Mouse (Mus musculus) stomach, postnatal 0 days (tissue): ENCODE data around the gene Tmem178b. TPM values are rescaled to one million over a fixed set of nuclear protein-coding genes. Genes with fewer than 3 reads are reported as not detected.

Source experiments
- ATAC-seq: fragments of 200-750 bp; cut with Nextera tagmentation; 2 replicates; pipeline ENCODE4 v1.8.0; 2017; ENCODE audit not compliant: low FRiP score, low TSS enrichment
- DNase-seq: peaks from one replicate; pipeline ENCODE4 v3.0.0-alpha.2; 2016; ENCODE audit warnings: low spot score
- H3K27ac ChIP-seq: fragments of 300-500 bp; sonication (generic); replicated peaks from 2 replicates; pipeline ENCODE4 v1.5.1; 2014; ENCODE audit warnings: mild to moderate bottlenecking, control low read depth
- H3K27me3 ChIP-seq: fragments of 300-500 bp; sonication (generic); 2 replicates; pipeline ENCODE4 v1.6.1; 2014; ENCODE audit warnings: low read length; ENCODE audit not compliant: control insufficient read depth, insufficient read depth
- H3K36me3 ChIP-seq: fragments of 300-500 bp; sonication (generic); 2 replicates; pipeline ENCODE4 v1.6.1; 2014; ENCODE audit warnings: low read length, mixed read lengths; ENCODE audit not compliant: control insufficient read depth, insufficient read depth
- H3K4me1 ChIP-seq: fragments of 300-500 bp; sonication (generic); replicated peaks from 2 replicates; pipeline ENCODE4 v1.6.1; 2014; ENCODE audit warnings: antibody characterized with exemption; ENCODE audit not compliant: control insufficient read depth, insufficient read depth
- H3K4me2 ChIP-seq: fragments of 300-500 bp; sonication (generic); replicated peaks from 2 replicates; pipeline ENCODE4 v1.6.1; 2014; ENCODE audit warnings: low read depth, mild to moderate bottlenecking, control low read depth, moderate library complexity
- H3K4me3 ChIP-seq: fragments of 300-500 bp; sonication (generic); 2 replicates; pipeline ENCODE4 v1.5.1; 2014; ENCODE audit warnings: low read depth, low read length, control low read depth
- H3K9ac ChIP-seq: fragments of 300-500 bp; sonication (generic); 2 replicates; pipeline ENCODE4 v1.6.1; 2014; ENCODE audit warnings: mild to moderate bottlenecking, low read length, control low read depth, mixed read lengths
- H3K9me3 ChIP-seq: fragments of 300-500 bp; sonication (generic); 2 replicates; pipeline ENCODE4 v1.6.1; 2016; ENCODE audit warnings: low read length; ENCODE audit not compliant: control insufficient read depth
- CTCF ChIP-seq: IDR thresholded peaks from 2 replicates; pipeline ENCODE4 v1.5.1; 2016; ENCODE audit warnings: antibody characterized with exemption, low read depth, mild to moderate bottlenecking, moderate library complexity
- EP300 ChIP-seq: optimal IDR thresholded peaks from 2 replicates; pipeline ENCODE3; 2016; ENCODE audit warnings: antibody characterized with exemption
- WGBS: fragments of 180-500 bp; shearing (Covaris S2); extraction: QIAGEN DNeasy Blood & Tissue Kit; methylation state at CpG from one replicate; pipeline ENCODE4 v1.1.7; 2014; 5-methylcytosine and 5-hydroxymethylcytosine counted together
- polyA plus RNA-seq: library from polyadenylated mRNA; unstranded; fragments of >200 nt; fragmentation: Nextera tagmentation; extraction: Ambion mirVana; gene quantifications from 2 replicates; pipeline ENCODE4 v1.2.1, GENCODE M21; 2015

Tmem178b gene
- polyA plus RNA-seq, 1 experiment from 2014 or later = 0.67 TPM

- Histone ChIP-seq H3K9ac (no peak overlapping the region), H3K36me3 (no peaks in the 10 kb centered on the region), H3K4me2 (no peak overlapping the region), H3K4me3 (no peak overlapping the region), H3K9me3 (no peaks in the 10 kb centered on the region), H3K27me3 (no peaks in the 10 kb centered on the region), H3K27ac (no peak overlapping the region), H3K4me1 (no peaks in the 10 kb centered on the region)
- DNase-seq (no peak), ATAC-seq (no peak)
- TF ChIP-seq CTCF = no peak
- no peak for TF ChIP-seq EP300
- WGBS = 51% methylated on average over 5 of the region's 5 CpGs
Observed at GRCm38 (mm10) chr6:40234066-40234465, 361.0 kb downstream of the Tmem178b start.

- Histone ChIP-seq H3K27me3 (no peaks in the 10 kb centered on the region), H3K4me3 (no peak overlapping the region), H3K9me3 (no peaks in the 10 kb centered on the region), H3K36me3 (no peaks in the 10 kb centered on the region), H3K27ac (no peak overlapping the region), H3K4me1 (no peaks in the 10 kb centered on the region), H3K4me2 (no peak overlapping the region), H3K9ac (no peak overlapping the region)
- ATAC-seq = 0 out of 2 replicates have a peak, but pooled peaks have one; percentile 38
- 23% methylated on average over 10 of the region's 10 CpGs for WGBS
- TF ChIP-seq EP300 (no peak), CTCF (peak; percentile 93)
- peak; percentile 79 for DNase-seq
Observed at GRCm38 (mm10) chr6:40235793-40236470, 362.9 kb downstream of the Tmem178b start.

- 61% methylated on average over 13 of the region's 13 CpGs for whole genome bisulfite sequencing
Observed at GRCm38 (mm10) chr6:40236841-40237765, 364.0 kb downstream of the Tmem178b start.

GRCm38 (mm10) chr6:40238857-40239256 lies 365.8 kb downstream of the Tmem178b start:
- ATAC-seq = no peak
- TF ChIP-seq CTCF = no peak
- no peak for TF ChIP-seq EP300

More at GRCm38 (mm10) chr6:40236841-40237765, 364.0 kb downstream of the Tmem178b start:
- Histone ChIP-seq H3K36me3 (no peaks in the 10 kb centered on the region), H3K4me1 (no peaks in the 10 kb centered on the region), H3K9me3 (no peaks in the 10 kb centered on the region), H3K27me3 (no peaks in the 10 kb centered on the region), H3K27ac (no peak overlapping the region), H3K4me2 (no peak overlapping the region), H3K4me3 (no peak overlapping the region), H3K9ac (no peak overlapping the region)
- ATAC-seq = no peak
- DNase-seq = peak; percentile 39
- peak; percentile 70 for TF ChIP-seq CTCF
- TF ChIP-seq EP300 = no peak

GRCm38 (mm10) chr6:40240671-40241070 lies 367.6 kb downstream of the Tmem178b start:
- no peak for ATAC-seq

More at GRCm38 (mm10) chr6:40238857-40239256, 365.8 kb downstream of the Tmem178b start:
- 69% methylated on average over 3 of the region's 3 CpGs for WGBS
- Histone ChIP-seq H3K9ac (no peak overlapping the region), H3K4me2 (no peak overlapping the region), H3K4me3 (no peak overlapping the region), H3K27me3 (no peaks in the 10 kb centered on the region), H3K27ac (no peak overlapping the region), H3K36me3 (no peaks in the 10 kb centered on the region), H3K9me3 (no peaks in the 10 kb centered on the region), H3K4me1 (no peaks in the 10 kb centered on the region)
- DNase-seq = no peak

More at GRCm38 (mm10) chr6:40240671-40241070, 367.6 kb downstream of the Tmem178b start:
- no peak overlapping the region for H3K27ac ChIP-seq
- no peaks in the 10 kb centered on the region for H3K9me3 ChIP-seq
- no peaks in the 10 kb centered on the region for H3K27me3 ChIP-seq
- no peaks in the 10 kb centered on the region for H3K4me1 ChIP-seq
- H3K4me3 ChIP-seq = no peak overlapping the region
- WGBS = 39% methylated on average over 2 of the region's 2 CpGs
- H3K36me3 ChIP-seq = no peaks in the 10 kb centered on the region
- H3K4me2 ChIP-seq = no peak overlapping the region
- TF ChIP-seq EP300 (no peak), CTCF (no peak)
- DNase-seq = no peak
- no peak overlapping the region for H3K9ac ChIP-seq
